Mouse (Mus musculus) T-helper 2 cell (primary cell): Measurements from ENCODE around the gene Pjvk.

Experiments used
- in situ Hi-C: fragments of 300-600 bp; cut with MboI, MseI; formaldehyde crosslinking; loops from one replicate; pipeline ENCODE4 v1.15.1; 2025; ENCODE audit warnings: high pct_unique_total_duplicates

Pjvk gene

GRCm38 (mm10) chr2:76647883-76648570 lies at the start of gene Pjvk, which contains the start of gene Prkra:
Gene Pjvk (plus strand): TSS chr2:76648476.
Gene Prkra (minus strand): TSS chr2:76648015.
- in situ Hi-C loops, result loop anchor here (10.0 kb wide), 1 partner anchor 733 kb away; no protein-coding TSS in a partner anchor

- in situ Hi-C loops, result no loop called here
Measured at GRCm38 (mm10) chr2:76599214-76599613, 49.1 kb upstream of the Pjvk start.

- in situ Hi-C loops, result loop anchor here (25.0 kb wide), 1 partner anchor 440 kb away; no protein-coding TSS in a partner anchor
Measured at GRCm38 (mm10) chr2:76602256-76602655, 46.0 kb upstream of the Pjvk start.

- in situ Hi-C loops, result loop anchor here (25.0 kb wide), 1 partner anchor 444 kb away; no protein-coding TSS in a partner anchor
Measured at GRCm38 (mm10) chr2:76606704-76607103, 41.6 kb upstream of the Pjvk start.

GRCm38 (mm10) chr2:76610326-76611104 lies 37.8 kb upstream of the Pjvk start:
- in situ Hi-C loops, result loop anchor here (25.0 kb wide), 1 partner anchor 448 kb away; no protein-coding TSS in a partner anchor

GRCm38 (mm10) chr2:76611996-76612395 lies 36.3 kb upstream of the Pjvk start:
- in situ Hi-C loops, result loop anchor here (25.0 kb wide), 1 partner anchor 450 kb away; no protein-coding TSS in a partner anchor

- in situ Hi-C loops, result loop anchor here (25.0 kb wide), 1 partner anchor 456 kb away; no protein-coding TSS in a partner anchor
Measured at GRCm38 (mm10) chr2:76618078-76618477, 30.2 kb upstream of the Pjvk start.

- in situ Hi-C loops, result loop anchor here (25.0 kb wide), 1 partner anchor 458 kb away; no protein-coding TSS in a partner anchor
Measured at GRCm38 (mm10) chr2:76620188-76620587, 28.1 kb upstream of the Pjvk start.

GRCm38 (mm10) chr2:76621724-76622123 lies 26.6 kb upstream of the Pjvk start:
- in situ Hi-C loops, result loop anchor here (25.0 kb wide), 1 partner anchor 459 kb away; no protein-coding TSS in a partner anchor

- in situ Hi-C loops, result loop anchor here (25.0 kb wide), 1 partner anchor 460 kb away; no protein-coding TSS in a partner anchor
Measured at GRCm38 (mm10) chr2:76622316-76622715, 26.0 kb upstream of the Pjvk start.

- in situ Hi-C loops, result no loop called here
Measured at GRCm38 (mm10) chr2:76630293-76630692, 18.0 kb upstream of the Pjvk start.

GRCm38 (mm10) chr2:76631600-76631999 lies 16.7 kb upstream of the Pjvk start:
- in situ Hi-C loops, result no loop called here

- in situ Hi-C loops, result loop anchor here (10.0 kb wide), 1 partner anchor 725 kb away; no protein-coding TSS in a partner anchor
Measured at GRCm38 (mm10) chr2:76639637-76640036, 8.6 kb upstream of the Pjvk start.

- in situ Hi-C loops, result loop anchor here (10.0 kb wide), 1 partner anchor 729 kb away; no protein-coding TSS in a partner anchor
Measured at GRCm38 (mm10) chr2:76643801-76644200, 4.5 kb upstream of the Pjvk start.

- in situ Hi-C loops, result loop anchor here (10.0 kb wide), 1 partner anchor 733 kb away; no protein-coding TSS in a partner anchor
Measured at GRCm38 (mm10) chr2:76647441-76647869, 821 bp upstream of the Pjvk start.

- in situ Hi-C loops, result loop anchor here (10.0 kb wide), 1 partner anchor 734 kb away; no protein-coding TSS in a partner anchor
Measured at GRCm38 (mm10) chr2:76648666-76649141, 428 bp downstream of the Pjvk start.

- in situ Hi-C loops, result no loop called here
Measured at GRCm38 (mm10) chr2:76653070-76653469, 4.8 kb downstream of the Pjvk start.

GRCm38 (mm10) chr2:76654646-76655045 lies 6.4 kb downstream of the Pjvk start:
- in situ Hi-C loops, result no loop called here

- in situ Hi-C loops, result no loop called here
Measured at GRCm38 (mm10) chr2:76655444-76655843, 7.2 kb downstream of the Pjvk start.

- in situ Hi-C loops, result no loop called here
Measured at GRCm38 (mm10) chr2:76655982-76656381, 7.7 kb downstream of the Pjvk start.

- in situ Hi-C loops, result no loop called here
Measured at GRCm38 (mm10) chr2:76658551-76658950, 10.3 kb downstream of the Pjvk start.

GRCm38 (mm10) chr2:76659419-76659818 lies 11.1 kb downstream of the Pjvk start:
- in situ Hi-C loops, result no loop called here
